Mouse (Mus musculus) hindbrain, embryonic 15.5 days (tissue): ENCODE results near the gene Cyfip2. TPM values are rescaled to one million over a fixed set of nuclear protein-coding genes. Genes with fewer than 3 reads are reported as not detected.

Source experiments
- ATAC-seq: fragments of 200-750 bp; cut with Nextera tagmentation; 2 replicates; pipeline ENCODE4 v1.8.0; 2017; ENCODE audit warnings: low read depth, moderate number of reproducible peaks, moderate TSS enrichment; ENCODE audit not compliant: low FRiP score
- H3K27ac ChIP-seq: fragments of 300-500 bp; sonication (generic); replicated peaks from 2 replicates; pipeline ENCODE4 v1.5.1; 2015; ENCODE audit warnings: mild to moderate bottlenecking, inconsistent platforms
- H3K27me3 ChIP-seq: fragments of 300-500 bp; sonication (generic); 2 replicates; pipeline ENCODE4 v1.6.1; 2015; ENCODE audit warnings: control low read depth, inconsistent platforms
- H3K36me3 ChIP-seq: fragments of 300-500 bp; sonication (generic); 2 replicates; pipeline ENCODE4 v1.6.1; 2015; ENCODE audit warnings: control low read depth, inconsistent platforms
- H3K4me1 ChIP-seq: fragments of 300-500 bp; sonication (generic); replicated peaks from 2 replicates; pipeline ENCODE4 v1.6.1; 2015; ENCODE audit warnings: control low read depth, inconsistent platforms
- H3K4me2 ChIP-seq: fragments of 300-500 bp; sonication (generic); 2 replicates; pipeline ENCODE4 v1.6.1; 2015; ENCODE audit warnings: moderate library complexity, mild to moderate bottlenecking, inconsistent platforms
- H3K4me3 ChIP-seq: fragments of 300-500 bp; sonication (generic); 2 replicates; pipeline ENCODE4 v1.5.1; 2015; ENCODE audit warnings: mild to moderate bottlenecking, inconsistent platforms
- H3K9ac ChIP-seq: fragments of 300-500 bp; sonication (generic); 2 replicates; pipeline ENCODE4 v1.6.1; 2015; ENCODE audit warnings: inconsistent platforms
- H3K9me3 ChIP-seq: fragments of 300-500 bp; sonication (generic); 2 replicates; pipeline ENCODE4 v1.6.1; 2016; ENCODE audit warnings: control low read depth, inconsistent platforms
- WGBS: fragments of 180-500 bp; shearing (Covaris S2); methylation state at CpG from one replicate; pipeline ENCODE4 v1.1.7; 2015; 5-methylcytosine and 5-hydroxymethylcytosine counted together
- polyA plus RNA-seq: library from polyadenylated mRNA; unstranded; fragments of >200 nt; fragmentation: Nextera tagmentation; extraction: Ambion mirVana; gene quantifications from 2 replicates; pipeline ENCODE4 v1.2.1, GENCODE M21; 2015

Gene Cyfip2
- polyA plus RNA-seq, 1 experiment from 2014 or later = 95.4 TPM

DNA sequence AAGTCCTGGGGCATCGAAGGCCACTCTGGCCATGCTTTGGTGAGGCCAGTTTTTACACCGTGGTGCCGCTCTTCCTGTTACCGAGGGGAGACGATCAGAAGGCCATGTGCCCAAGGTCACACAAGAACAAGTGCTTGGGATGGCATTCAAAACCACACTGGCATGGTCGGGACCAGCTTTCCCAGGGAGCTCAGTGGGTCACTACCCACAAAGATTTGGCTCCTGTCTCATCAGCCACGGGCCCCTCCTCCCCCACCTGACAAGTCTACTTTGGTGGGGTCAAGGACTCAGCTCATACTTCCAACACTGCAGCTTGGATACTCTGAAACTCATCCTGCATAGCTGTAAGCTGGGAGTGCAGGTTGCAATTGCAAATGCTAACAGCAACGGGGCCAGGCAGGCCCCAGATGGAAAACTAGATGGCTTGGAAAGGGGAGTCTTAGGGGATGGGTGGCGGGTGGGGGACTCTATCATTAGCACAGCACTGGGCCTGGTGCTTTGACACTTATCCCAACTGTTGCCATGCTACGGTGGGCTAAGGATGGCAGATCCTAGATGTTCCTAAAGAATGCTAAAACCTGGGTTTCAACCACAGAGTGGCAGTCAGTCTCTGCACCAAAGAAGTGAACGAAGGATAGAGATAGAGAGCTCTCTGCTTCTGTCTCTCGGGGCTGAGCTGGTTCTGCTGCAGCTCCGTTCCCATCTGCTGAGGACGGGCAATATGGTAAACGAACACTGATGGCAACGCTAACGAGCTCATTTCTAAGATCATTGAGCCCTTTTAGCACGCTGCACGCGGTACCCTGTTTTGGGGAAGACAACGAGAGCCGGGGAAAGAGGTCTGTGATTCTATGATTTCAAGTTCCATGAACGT, 67.7 kb downstream of the Cyfip2 start:
- WGBS = 84% methylated on average over 23 of the region's 23 CpGs
- peaks cover 71% of the 10 kb centered on the region for H3K36me3 ChIP-seq
- H3K27me3 ChIP-seq = no peaks in the 10 kb centered on the region
- H3K9ac ChIP-seq = no peak overlapping the region
- H3K4me3 ChIP-seq = no peak overlapping the region
- no peak overlapping the region for H3K27ac ChIP-seq
- H3K4me2 ChIP-seq = no peak overlapping the region
- H3K4me1 ChIP-seq = no peaks in the 10 kb centered on the region
- ATAC-seq = no peak
- no peaks in the 10 kb centered on the region for H3K9me3 ChIP-seq

DNA sequence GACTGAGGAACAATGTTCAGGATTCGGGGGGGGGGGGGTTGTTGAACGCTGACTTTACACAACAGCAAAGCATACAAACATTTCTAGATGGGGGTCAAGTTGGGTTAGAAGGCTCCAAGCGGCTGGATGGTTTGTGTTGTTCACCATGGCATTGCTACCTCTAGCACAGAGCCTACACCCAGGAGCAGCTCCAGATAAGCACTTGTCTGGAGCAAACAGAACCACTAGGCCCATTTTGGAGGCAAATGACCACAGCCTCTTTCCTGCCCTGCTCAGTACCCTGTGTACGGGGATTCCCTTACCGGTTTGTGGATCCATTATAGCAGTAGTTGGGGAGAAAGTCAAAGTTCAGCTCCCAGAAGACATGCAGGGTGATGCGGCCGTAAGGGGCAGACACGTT, 70.7 kb downstream of the Cyfip2 start:
- ATAC-seq = no peak
- no peaks in the 10 kb centered on the region for H3K27me3 ChIP-seq

DNA sequence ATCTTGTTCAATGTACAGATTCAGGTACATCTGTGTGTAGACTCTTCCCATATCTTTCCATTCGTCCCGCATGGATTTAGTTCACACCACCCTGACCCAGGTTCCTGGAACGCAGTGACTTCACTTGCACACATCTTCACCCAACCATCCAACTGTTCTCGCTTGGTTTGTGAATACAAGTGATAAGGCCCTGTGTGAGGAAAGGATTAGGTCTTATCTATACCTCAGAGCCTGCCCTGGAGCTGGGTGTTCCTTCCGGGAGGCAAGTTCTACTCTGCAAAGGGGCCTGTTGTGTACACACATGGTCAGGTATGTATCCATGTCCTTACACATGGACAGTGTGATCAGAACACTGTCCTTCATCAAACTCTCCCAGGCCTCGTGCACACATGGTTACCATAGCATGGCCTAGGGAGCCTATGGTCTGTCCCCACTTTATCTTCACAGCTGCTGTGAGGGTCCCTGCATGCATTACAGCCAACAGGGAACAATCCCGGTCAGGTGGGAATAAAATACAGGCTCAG, 71.4 kb downstream of the Cyfip2 start:
- no peak overlapping the region for H3K27ac ChIP-seq
- no peak for ATAC-seq
- 94% methylated on average over 7 of the region's 7 CpGs for WGBS
- no peak overlapping the region for H3K4me3 ChIP-seq
- H3K27me3 ChIP-seq = no peaks in the 10 kb centered on the region
- H3K9ac ChIP-seq = no peak overlapping the region
- H3K9me3 ChIP-seq = no peaks in the 10 kb centered on the region
- no peak overlapping the region for H3K4me2 ChIP-seq
- H3K4me1 ChIP-seq = peaks cover 5% of the 10 kb centered on the region
- peaks cover 66% of the 10 kb centered on the region for H3K36me3 ChIP-seq

More for the DNA sequence above, 70.7 kb downstream of the Cyfip2 start:
- peaks cover 73% of the 10 kb centered on the region for H3K36me3 ChIP-seq
- no peak overlapping the region for H3K4me2 ChIP-seq
- H3K27ac ChIP-seq = no peak overlapping the region
- no peaks in the 10 kb centered on the region for H3K4me1 ChIP-seq
- H3K9ac ChIP-seq = no peak overlapping the region
- H3K9me3 ChIP-seq = no peaks in the 10 kb centered on the region
- 95% methylated on average over 8 of the region's 8 CpGs for WGBS
- H3K4me3 ChIP-seq = no peak overlapping the region

DNA sequence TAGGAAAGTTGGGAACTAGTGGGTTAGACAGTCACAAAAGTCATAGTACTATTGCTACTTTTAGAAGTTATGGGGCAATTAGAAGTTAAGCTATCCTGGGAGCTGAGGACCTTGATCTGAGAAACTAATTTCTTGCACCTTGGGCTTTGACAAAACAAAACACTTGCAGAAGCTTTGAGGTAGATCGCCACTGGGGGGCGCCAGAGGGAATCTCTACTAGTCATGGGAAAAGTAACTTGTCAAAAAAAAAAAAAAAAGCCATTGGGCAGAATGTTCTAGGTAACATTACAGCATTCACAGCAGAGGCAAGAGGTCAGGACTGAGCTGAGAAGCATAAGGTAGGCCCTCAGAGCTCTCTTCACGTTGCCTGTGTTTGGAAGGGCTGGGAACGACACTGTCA, 75.7 kb downstream of the Cyfip2 start:
- Histone ChIP-seq H3K27me3 (no peaks in the 10 kb centered on the region), H3K4me2 (no peak overlapping the region), H3K4me1 (peaks cover 21% of the 10 kb centered on the region), H3K36me3 (peaks cover 56% of the 10 kb centered on the region), H3K4me3 (no peak overlapping the region), H3K9me3 (no peaks in the 10 kb centered on the region), H3K27ac (no peak overlapping the region), H3K9ac (no peak overlapping the region)
- ATAC-seq = no peak
- WGBS = 37% methylated on average over 4 of the region's 4 CpGs

- 0 out of 2 replicates have a peak within 1 kb of the TSS, but pooled peaks have one; percentile 9 for H3K4me2 ChIP-seq
- no peaks in the 10 kb centered on the region for H3K27me3 ChIP-seq
- ATAC-seq = peak; percentile 75
- H3K9ac ChIP-seq = 0 out of 2 replicates have a peak within 1 kb of the TSS, but pooled peaks have one; percentile 6
- H3K27ac ChIP-seq = peak within 1 kb of the TSS; percentile 53
- H3K4me3 ChIP-seq = no peak within 1 kb of the TSS
- 27% methylated on average over 11 of the region's 11 CpGs for WGBS
- peaks cover 21% of the 10 kb centered on the region for H3K4me1 ChIP-seq
- H3K36me3 ChIP-seq = peaks cover 49% of the 10 kb centered on the region
- H3K9me3 ChIP-seq = no peaks in the 10 kb centered on the region
These were observed 77.3 kb downstream of the Cyfip2 start, which contains the start of gene Fndc9 for GRCm38 (mm10) chr11:46235334-46235733. TSS of gene Fndc9 (plus strand) at chr11:46235531.

DNA sequence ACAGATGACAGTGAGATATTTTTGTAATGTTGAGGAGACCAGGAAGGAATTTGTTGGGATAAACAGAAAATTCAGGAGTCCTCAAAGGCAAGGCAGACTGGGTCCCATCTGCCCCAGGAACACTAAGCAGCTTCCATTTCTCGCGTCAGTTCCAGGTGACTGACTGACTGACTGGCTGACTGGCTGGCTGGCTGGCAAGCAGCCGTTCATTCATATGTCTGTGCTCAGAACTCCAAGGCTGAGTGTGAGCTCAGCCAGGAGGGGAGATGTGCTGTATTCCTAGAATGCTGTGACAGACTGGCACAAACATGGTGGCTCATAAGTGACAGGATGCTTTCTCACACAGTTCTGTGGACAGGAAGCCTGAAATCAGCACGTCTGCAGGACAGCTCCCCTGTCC, 78.7 kb downstream of the Cyfip2 start:
- ATAC-seq = no peak
- Histone ChIP-seq H3K9ac (no peak overlapping the region), H3K9me3 (no peaks in the 10 kb centered on the region), H3K4me2 (no peak overlapping the region), H3K27ac (0 out of 2 replicates have a peak overlapping the region, but pooled peaks have one; percentile 53), H3K36me3 (peaks cover 41% of the 10 kb centered on the region), H3K4me3 (no peak overlapping the region), H3K4me1 (peaks cover 21% of the 10 kb centered on the region), H3K27me3 (no peaks in the 10 kb centered on the region)
- 68% methylated on average over 4 of the region's 4 CpGs for WGBS

- Histone ChIP-seq H3K4me2 (no peak overlapping the region), H3K4me1 (peaks cover 21% of the 10 kb centered on the region), H3K27ac (no peak overlapping the region), H3K9ac (no peak overlapping the region), H3K4me3 (no peak overlapping the region), H3K27me3 (no peaks in the 10 kb centered on the region), H3K36me3 (peaks cover 30% of the 10 kb centered on the region; the same call in 1 of the 2 replicates), H3K9me3 (no peaks in the 10 kb centered on the region)
- WGBS = 75% methylated on average over 4 of the region's 4 CpGs
- no peak for ATAC-seq
These were observed 79.9 kb downstream of the Cyfip2 start for GRCm38 (mm10) chr11:46232803-46233202.

- Histone ChIP-seq H3K36me3 (peaks cover 23% of the 10 kb centered on the region; the same call in 1 of the 2 replicates), H3K27me3 (no peaks in the 10 kb centered on the region), H3K4me2 (no peak overlapping the region), H3K4me3 (no peak overlapping the region), H3K9me3 (no peaks in the 10 kb centered on the region), H3K4me1 (peaks cover 7% of the 10 kb centered on the region), H3K27ac (no peak overlapping the region), H3K9ac (no peak overlapping the region)
- ATAC-seq = no peak
- 61% methylated on average over 6 of the region's 6 CpGs for whole genome bisulfite sequencing
These were observed 82.5 kb downstream of the Cyfip2 start for GRCm38 (mm10) chr11:46230184-46230583.

DNA sequence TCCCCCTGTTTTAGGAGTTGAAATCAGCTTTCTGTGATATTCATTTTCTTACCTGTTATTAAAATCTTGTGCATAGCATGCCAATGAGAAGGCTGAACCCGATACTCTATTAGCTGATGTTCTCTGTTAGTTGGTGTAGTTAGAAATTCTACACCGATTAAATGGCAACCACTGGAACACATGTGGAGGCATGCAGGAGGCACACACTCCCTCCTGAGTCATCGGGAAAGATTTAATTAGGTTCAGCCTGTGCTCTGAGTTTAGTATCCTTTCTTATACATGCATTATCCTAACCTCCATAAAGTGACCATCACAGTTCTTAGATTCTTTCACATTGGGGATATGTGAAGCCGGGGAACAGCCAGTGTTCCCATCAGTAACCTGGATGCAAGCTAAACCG, 87.3 kb downstream of the Cyfip2 start:
- no peak overlapping the region for H3K4me3 ChIP-seq
- H3K9ac ChIP-seq = no peak overlapping the region
- ATAC-seq = no peak
- H3K4me2 ChIP-seq = no peak overlapping the region
- H3K9me3 ChIP-seq = no peaks in the 10 kb centered on the region
- 88% methylated on average over 5 of the region's 5 CpGs for WGBS
- H3K27me3 ChIP-seq = no peaks in the 10 kb centered on the region
- peaks cover 1% of the 10 kb centered on the region for H3K4me1 ChIP-seq
- H3K36me3 ChIP-seq = peaks cover 42% of the 10 kb centered on the region
- no peak overlapping the region for H3K27ac ChIP-seq

GRCm38 (mm10) chr11:46223575-46223974, 89.1 kb downstream of the Cyfip2 start:
- WGBS = 84% methylated on average over 2 of the region's 2 CpGs

DNA sequence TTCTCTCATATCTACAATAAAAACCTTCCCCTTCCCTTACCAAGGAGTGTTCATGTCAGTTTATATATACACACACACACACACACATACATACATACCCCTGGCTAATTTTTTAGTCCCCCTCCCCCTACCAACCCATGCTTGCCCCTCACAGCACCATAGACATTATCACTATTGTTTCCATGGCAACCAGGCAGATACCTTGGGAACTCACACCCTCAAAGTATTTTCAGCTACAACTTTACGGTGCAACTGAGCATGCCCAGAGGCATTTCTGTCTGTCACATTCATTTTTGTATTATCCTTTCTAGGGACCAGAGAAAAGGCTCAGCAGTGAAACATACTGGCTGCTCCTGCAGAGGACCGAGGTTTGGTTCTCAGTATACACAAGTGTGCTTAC, 92.4 kb downstream of the Cyfip2 start:
- 47% methylated on average over 2 of the region's 2 CpGs for WGBS
- H3K36me3 ChIP-seq = peaks cover 38% of the 10 kb centered on the region

More at GRCm38 (mm10) chr11:46223575-46223974, 89.1 kb downstream of the Cyfip2 start:
- no peak for ATAC-seq
- H3K9ac ChIP-seq = no peak overlapping the region
- no peak overlapping the region for H3K27ac ChIP-seq
- peaks cover 18% of the 10 kb centered on the region for H3K4me1 ChIP-seq
- no peak overlapping the region for H3K4me2 ChIP-seq
- H3K36me3 ChIP-seq = peaks cover 36% of the 10 kb centered on the region
- H3K4me3 ChIP-seq = no peak overlapping the region
- H3K27me3 ChIP-seq = no peaks in the 10 kb centered on the region
- H3K9me3 ChIP-seq = no peaks in the 10 kb centered on the region

GRCm38 (mm10) chr11:46219380-46219779, 93.3 kb downstream of the Cyfip2 start:
- Histone ChIP-seq H3K4me1 (peaks cover 40% of the 10 kb centered on the region), H3K9ac (no peak overlapping the region)
- no peak for ATAC-seq

More for the DNA sequence above, 92.4 kb downstream of the Cyfip2 start:
- Histone ChIP-seq H3K9me3 (no peaks in the 10 kb centered on the region), H3K4me2 (no peak overlapping the region), H3K9ac (no peak overlapping the region), H3K27ac (peak overlapping the region; percentile 82; the same call in 1 of the 2 replicates), H3K27me3 (no peaks in the 10 kb centered on the region), H3K4me3 (no peak overlapping the region), H3K4me1 (peaks cover 36% of the 10 kb centered on the region)
- no peak for ATAC-seq

More at GRCm38 (mm10) chr11:46219380-46219779, 93.3 kb downstream of the Cyfip2 start:
- H3K27ac ChIP-seq = peak overlapping the region; percentile 82
- H3K9me3 ChIP-seq = no peaks in the 10 kb centered on the region
- 71% methylated on average over 9 of the region's 9 CpGs for WGBS
- no peak overlapping the region for H3K4me3 ChIP-seq
- H3K27me3 ChIP-seq = no peaks in the 10 kb centered on the region
- H3K4me2 ChIP-seq = no peak overlapping the region
- H3K36me3 ChIP-seq = peaks cover 33% of the 10 kb centered on the region
